ENCODE assay signal across 9 mouse cellular contexts in genomic region chr15:86203942-86204561, GRCm38 (mm10). TPM values are rescaled to one million over a fixed set of nuclear protein-coding genes. Genes with fewer than 3 reads are reported as not detected.
A peak's percentile ranks its signal among the peaks of the same experiment; 100 is the strongest.
DNase-seq lines count a peak whose midpoint lies in the region; ATAC-seq and TF ChIP-seq lines count a peak whose summit lies in the region.
"Had no signal": no experiment of that assay in that cellular context is flagged by ENCODE, and none has a peak within 500 bp of the region (broad histone marks: within the 10 kb centered on the region; RNA-seq: fewer than 3 reads in every experiment).

No protein-coding gene starts in this region.

- DNase-seq in hindbrain, embryonic 10.5 days (ENCODE audit: low spot score), result no peak
- peak; percentile 57 for DNase-seq in embryo, embryonic 11 days
- DNase-seq in kidney, postnatal 0 days (ENCODE audit: low spot score), result no peak
- DNase-seq in neural tube, embryonic 10.5 days (ENCODE audit: extremely low spot score, low spot score), result no peak
- DNase-seq in natural killer cell, adult 2 months (ENCODE audit: low spot score in 2 of 2), result no peak

- H3K4me3 ChIP-seq in hindbrain, embryonic 10.5 days, result no peak overlapping the region
- H3K4me3 ChIP-seq in hindbrain, embryonic 16.5 days (ENCODE audit: low read length), result no peak overlapping the region
- H3K4me3 ChIP-seq in kidney, postnatal 0 days (replicated peaks; ENCODE audit: low read depth, low read length), result no peak overlapping the region
- no peak overlapping the region for H3K4me3 ChIP-seq in macrophage (ENCODE audit: inconsistent target)

- 0 out of 2 replicates have a peak, but pooled peaks cover 3% of the 10 kb centered on the region for H3K27me3 ChIP-seq in hindbrain, embryonic 10.5 days (ENCODE audit: insufficient read depth, poor library complexity, severe bottlenecking)
- H3K27me3 ChIP-seq in hindbrain, embryonic 16.5 days (replicated peaks; ENCODE audit: control insufficient read depth, insufficient read depth, low read length), result no peaks in the 10 kb centered on the region
- H3K27me3 ChIP-seq in kidney, postnatal 0 days (ENCODE audit: insufficient read depth, low read length), result no peaks in the 10 kb centered on the region
- H3K27me3 ChIP-seq: Patski had no signal

- WGBS in hindbrain, embryonic 10.5 days, result 57% methylated on average over 7 of the region's 7 CpGs
- WGBS in hindbrain, embryonic 16.5 days, result 41% methylated on average over 7 of the region's 7 CpGs
- 45% methylated on average over 7 of the region's 7 CpGs for WGBS in kidney, postnatal 0 days
- WGBS in macrophage (ENCODE audit: missing documents), result 60% methylated on average over 7 of the region's 7 CpGs

- H3K79me2 ChIP-seq in macrophage (ENCODE audit: inconsistent target), result peaks cover 8% of the 10 kb centered on the region; the same call in 1 of the 2 replicates

- no peak for TF ChIP-seq CTCF in kidney, postnatal 0 days (IDR thresholded peaks at IDR 0.05; ENCODE audit: low read depth)

- H3K36me3 ChIP-seq in hindbrain, embryonic 10.5 days, result no peaks in the 10 kb centered on the region
- no peaks in the 10 kb centered on the region for H3K36me3 ChIP-seq in hindbrain, embryonic 16.5 days (ENCODE audit: control insufficient read depth, insufficient read depth, low read length)
- H3K36me3 ChIP-seq in kidney, postnatal 0 days (ENCODE audit: insufficient read depth, low read length), result no peaks in the 10 kb centered on the region
- H3K36me3 ChIP-seq in macrophage (ENCODE audit: inconsistent target), result no peaks in the 10 kb centered on the region

- H3K9ac ChIP-seq in hindbrain, embryonic 16.5 days (ENCODE audit: low read depth, low read length), result no peak overlapping the region
- H3K9ac ChIP-seq in kidney, postnatal 0 days (ENCODE audit: low read depth, low read length), result no peak overlapping the region

- H3K4me2 ChIP-seq in hindbrain, embryonic 16.5 days (ENCODE audit: low read length), result no peak overlapping the region
- H3K4me2 ChIP-seq in kidney, postnatal 0 days (ENCODE audit: low read length), result 0 out of 2 replicates have a peak overlapping the region, but pooled peaks have one; percentile 4

- peaks cover 40% of the 10 kb centered on the region for H3K4me1 ChIP-seq in hindbrain, embryonic 10.5 days (replicated peaks)
- H3K4me1 ChIP-seq in hindbrain, embryonic 16.5 days (ENCODE audit: control insufficient read depth, insufficient read depth, low read depth, low read length), result 0 out of 2 replicates have a peak, but pooled peaks cover 3% of the 10 kb centered on the region
- H3K4me1 ChIP-seq in kidney, postnatal 0 days (replicated peaks; ENCODE audit: insufficient read depth, low read length), result peaks cover 32% of the 10 kb centered on the region

- ATAC-seq in hindbrain, embryonic 16.5 days, result no peak
- ATAC-seq in kidney, postnatal 0 days (replicated peaks; ENCODE audit: low FRiP score, low read depth), result no peak
- no peak for ATAC-seq in megakaryocyte progenitor cell, adult 5-6 weeks (replicated peaks; ENCODE audit: poor library complexity)
- ATAC-seq: Patski had no signal

- H3K27ac ChIP-seq in hindbrain, embryonic 10.5 days, result peak overlapping the region; percentile 37
- H3K27ac ChIP-seq in hindbrain, embryonic 16.5 days (ENCODE audit: low read depth, low read length), result no peak overlapping the region
- peak overlapping the region; percentile 36; the same call in 1 of the 2 replicates for H3K27ac ChIP-seq in kidney, postnatal 0 days
- peak overlapping the region; percentile 99 for H3K27ac ChIP-seq in macrophage

- no peaks in the 10 kb centered on the region for H3K9me3 ChIP-seq in hindbrain, embryonic 10.5 days
- H3K9me3 ChIP-seq in hindbrain, embryonic 16.5 days (ENCODE audit: control insufficient read depth, low read length), result no peaks in the 10 kb centered on the region
- no peaks in the 10 kb centered on the region for H3K9me3 ChIP-seq in kidney, postnatal 0 days (replicated peaks; ENCODE audit: low read length)

RNA-seq across cellular contexts. Expression of gene Tbc1d22a, which starts 10.2 kb away (rescaled TPM):
- polyA plus RNA-seq in hindbrain, embryonic 10.5 days (2016; fragmentation: Nextera tagmentation; extraction: Ambion mirVana), result 13.4 and 13.5 TPM in 2 replicates
- 12.6 and 13.2 TPM in 2 replicates for polyA plus RNA-seq in hindbrain, embryonic 16.5 days (2015; fragmentation: Nextera tagmentation; extraction: Ambion mirVana)
- 12.7 and 14.0 TPM in 2 replicates for polyA plus RNA-seq in kidney, postnatal 0 days (2015; fragmentation: Nextera tagmentation; extraction: Ambion mirVana)
- 100 to 1,000 TPM in 22 of 26 experiments, 10 to 100 TPM in 4; 49.2 to 243 (median 149) TPM for total RNA-seq in macrophage (2018; cell fraction: chromatin; rRNA removed)
- total RNA-seq in macrophage (2018; cell fraction: cytosol; rRNA removed), result 10 to 100 TPM; 47.8 to 85.0 (median 62.8) TPM
- 100 to 1,000 TPM in 11 of 26 experiments, 10 to 100 TPM in 15; 41.2 to 234 (median 79.2) TPM for total RNA-seq in macrophage (2018; cell fraction: nucleus; rRNA removed)
- 49.5 to 60.9 TPM (median 57.9 TPM) in 3 replicates for polyA plus RNA-seq in macrophage (2018)
- total RNA-seq in megakaryocyte progenitor cell, adult 5-6 weeks (2015), result 12.2 and 12.6 TPM in 2 replicates
- total RNA-seq in megakaryocyte progenitor cell, adult 5-6 weeks (2017), result 17.3 and 19.8 TPM in 2 replicates

RNA-seq across cellular contexts. Expression of gene Cerk, which starts 18.1 kb away (rescaled TPM):
- polyA plus RNA-seq in hindbrain, embryonic 10.5 days (2016; fragmentation: Nextera tagmentation; extraction: Ambion mirVana), result 12.8 and 15.9 TPM in 2 replicates
- 25.3 and 27.6 TPM in 2 replicates for polyA plus RNA-seq in hindbrain, embryonic 16.5 days (2015; fragmentation: Nextera tagmentation; extraction: Ambion mirVana)
- polyA plus RNA-seq in kidney, postnatal 0 days (2015; fragmentation: Nextera tagmentation; extraction: Ambion mirVana), result 9.4 and 10.6 TPM in 2 replicates
- total RNA-seq in macrophage (2018; cell fraction: chromatin; rRNA removed), result 100 to 1,000 TPM in 22 of 26 experiments, 10 to 100 TPM in 4; 29.9 to 512 (median 265) TPM
- total RNA-seq in macrophage (2018; cell fraction: cytosol; rRNA removed), result 100 to 1,000 TPM in 23 of 26 experiments, 10 to 100 TPM in 3; 62.0 to 216 (median 136) TPM
- 100 to 1,000 TPM in 22 of 26 experiments, 10 to 100 TPM in 4; 50.0 to 412 (median 210) TPM for total RNA-seq in macrophage (2018; cell fraction: nucleus; rRNA removed)
- polyA plus RNA-seq in macrophage (2018), result 118 to 148 TPM (median 141 TPM) in 3 replicates
- total RNA-seq in megakaryocyte progenitor cell, adult 5-6 weeks (2015), result 25.0 and 26.5 TPM in 2 replicates
- 37.6 and 45.7 TPM in 2 replicates for total RNA-seq in megakaryocyte progenitor cell, adult 5-6 weeks (2017)
